Comparison of ENCODE assay signal across 8 mouse cellular contexts in the genomic region with DNA sequence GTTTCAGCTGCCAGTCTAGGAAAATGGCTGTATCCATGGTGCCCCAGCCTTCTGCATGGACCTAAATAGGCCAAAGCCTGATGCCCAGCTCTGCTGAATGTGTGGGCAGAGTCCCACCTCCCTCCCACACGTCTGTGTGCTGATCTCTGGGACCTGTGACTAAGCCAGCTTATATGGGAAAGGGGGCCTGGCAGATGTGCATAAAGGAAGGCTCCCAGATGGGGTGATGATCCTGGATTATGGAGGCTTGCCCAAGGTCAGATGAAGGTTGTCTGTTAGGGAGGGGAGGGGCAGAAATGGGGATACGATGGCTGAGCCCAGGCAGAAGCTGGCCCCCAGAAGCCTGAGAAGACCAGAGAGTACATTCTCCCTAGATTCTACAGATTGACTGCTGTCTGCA.
"Had no signal": no experiment of that assay in that cellular context is flagged by ENCODE, and none has a peak within 500 bp of the region (broad histone marks: within the 10 kb centered on the region; RNA-seq: fewer than 3 reads in every experiment).

No protein-coding gene starts in this region.

- DNase-seq: liver, postnatal 0 days; lung, adult 2 months; lung, postnatal 14 days; lung, postnatal 36 days; right cerebral cortex, postnatal 14 days; thymus, adult 2 months; thymus, postnatal 25 days; thymus, postnatal 4 days had no signal
